Mouse (Mus musculus): ENCODE data around the gene Tmem9b. TPM values are rescaled to one million over a fixed set of nuclear protein-coding genes. Genes with fewer than 3 reads are reported as not detected.

Tmem9b gene
- polyA plus RNA-seq (2017; shearing (Covaris generic)): 76.5 TPM

GRCm38 (mm10) chr7:109752008-109752925, at the start of gene Tmem9b:
TSS of gene Tmem9b (minus strand) at chr7:109752875.

GRCm38 (mm10) chr7:109781470-109782203, 29.0 kb upstream of the Tmem9b start, which contains the start of gene Nrip3:
TSS of gene Nrip3 (minus strand) at chr7:109782025.

DNA sequence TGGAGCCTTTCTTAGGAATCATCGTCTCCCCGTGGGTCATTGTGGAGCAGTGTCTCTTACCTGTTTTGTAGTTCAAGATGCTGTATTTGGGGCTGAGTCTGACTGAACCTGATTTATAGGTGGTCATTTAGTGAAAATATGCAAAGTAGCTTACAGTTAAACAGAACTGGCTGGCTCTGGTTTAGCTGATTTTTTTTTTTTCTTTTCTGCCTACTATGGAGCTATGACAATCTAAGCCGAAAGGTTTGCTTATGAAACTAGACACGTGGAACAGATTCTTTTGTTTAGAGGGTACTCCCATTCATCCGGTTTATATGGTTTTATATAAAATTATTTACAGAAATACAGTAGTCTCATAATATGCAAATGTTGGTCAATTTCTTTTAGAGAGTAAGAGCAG, 21.0 kb downstream of the Tmem9b start, which contains the start of gene Ascl3:
Gene Ascl3 (minus strand): TSS at position 101 of the 400 bp plus-strand sequence.

GRCm38 (mm10) chr7:109723697-109724096, 29.0 kb downstream of the Tmem9b start, which contains the start of gene BC051019:
TSS of gene BC051019 (minus strand) at chr7:109723850.

GRCm38 (mm10) chr7:109703190-109704015, 49.3 kb downstream of the Tmem9b start, which contains the start of the genes St5 and Akip1:
TSS of gene St5 (minus strand) at chr7:109703605.
TSS of gene Akip1 (plus strand) at chr7:109703690.

Other genes with a start within 250 kb of the Tmem9b start
- not detected for gene Trim66, start 244.7 kb downstream of the Tmem9b start, polyA plus RNA-seq (2017; shearing (Covaris generic))
- gene Rpl27a, start 233.7 kb downstream of the Tmem9b start, polyA plus RNA-seq (2017; shearing (Covaris generic)): 152 TPM
- gene St5, start 49.3 kb downstream of the Tmem9b start, polyA plus RNA-seq (2017; shearing (Covaris generic)): 1.0 TPM
- 38.9 TPM for gene Akip1, start 49.2 kb downstream of the Tmem9b start, polyA plus RNA-seq (2017; shearing (Covaris generic))
- not detected for gene BC051019, start 29.0 kb downstream of the Tmem9b start, polyA plus RNA-seq (2017; shearing (Covaris generic))
- gene Ascl3, start 21.1 kb downstream of the Tmem9b start, polyA plus RNA-seq (2017; shearing (Covaris generic)): not detected
- gene Nrip3, start 29.1 kb upstream of the Tmem9b start, polyA plus RNA-seq (2017; shearing (Covaris generic)): 0.16 TPM
- not detected for gene Scube2, start 112.8 kb upstream of the Tmem9b start, polyA plus RNA-seq (2017; shearing (Covaris generic))
- 16.5 TPM for gene Dennd5a, start 207.6 kb upstream of the Tmem9b start, polyA plus RNA-seq (2017; shearing (Covaris generic))
- 51.0 TPM for gene Tmem41b, start 234.1 kb upstream of the Tmem9b start, polyA plus RNA-seq (2017; shearing (Covaris generic))